Mouse (Mus musculus) monocyte, adult 59 days (primary cell): ENCODE measurements around the gene Nfat5. TPM values are rescaled to one million over a fixed set of nuclear protein-coding genes. Genes with fewer than 3 reads are reported as not detected.

Experiments
- total RNA-seq, 2 experiments: library from RNA; stranded (reverse); gene quantifications; one replicate each; pipeline ENCODE4 v1.2.4; 2023

Nfat5 gene
- total RNA-seq: 100 to 1,000 TPM; 100 to 102 TPM

GRCm38 (mm10) chr8:107292928-107293601 is at the start of gene Nfat5:
Gene Nfat5 (plus strand): TSS chr8:107293470.

GRCm38 (mm10) chr8:107403038-107403781 is 109.9 kb downstream of the Nfat5 start, which contains the start of gene Nqo1:
Gene Nqo1 (minus strand): TSS chr8:107403206.

GRCm38 (mm10) chr8:107424597-107425229 is 131.4 kb downstream of the Nfat5 start, which contains the start of gene Nob1:
Gene Nob1 (minus strand): TSS chr8:107425051.

Other genes starting within 250 kb of the Nfat5 start
- gene Pdf, start 244.9 kb upstream of the Nfat5 start, total RNA-seq: 1 to 10 TPM; 7.5 TPM
- 10 to 100 TPM; 24.4 to 24.9 TPM for gene Cog8, start 236.8 kb upstream of the Nfat5 start, total RNA-seq
- 10 to 100 TPM; 28.5 to 35.2 TPM for gene Nip7, start 236.6 kb upstream of the Nfat5 start, total RNA-seq
- under 1 TPM in 1 of 2 experiments, not detected in 1; 0.85 TPM for gene Tmed6, start 227.8 kb upstream of the Nfat5 start, total RNA-seq
- gene Terf2, start 196.9 kb upstream of the Nfat5 start, total RNA-seq: 10 to 100 TPM; 25.1 to 27.2 TPM
- 10 to 100 TPM; 34.9 to 35.2 TPM for gene Cyb5b, start 142.8 kb upstream of the Nfat5 start, total RNA-seq
- under 1 TPM; 0.63 to 0.67 TPM for gene Nqo1, start 109.7 kb downstream of the Nfat5 start, total RNA-seq
- 10 to 100 TPM; 18.7 to 27.5 TPM for gene Nob1, start 131.6 kb downstream of the Nfat5 start, total RNA-seq
- gene Wwp2, start 142.9 kb downstream of the Nfat5 start, total RNA-seq: 100 to 1,000 TPM; 112 to 125 TPM